Mouse (Mus musculus) small intestine, adult 10 weeks (tissue): ENCODE data around the gene Spty2d1. TPM values are rescaled to one million over a fixed set of nuclear protein-coding genes. Genes with fewer than 3 reads are reported as not detected.

Experiments
- polyA plus RNA-seq: library from polyadenylated mRNA; stranded (reverse); fragments of 350-450 nt; fragmentation: Illumina TruSeq; extraction: RNeasy Lipid Tissue Mini Kit (QIAGEN cat#74804); gene quantifications from one replicate; pipeline ENCODE4 v1.2.3, GENCODE M21; 2014; ENCODE audit warnings: low replicate concordance

Gene Spty2d1
- polyA plus RNA-seq: 39.5 TPM

DNA sequence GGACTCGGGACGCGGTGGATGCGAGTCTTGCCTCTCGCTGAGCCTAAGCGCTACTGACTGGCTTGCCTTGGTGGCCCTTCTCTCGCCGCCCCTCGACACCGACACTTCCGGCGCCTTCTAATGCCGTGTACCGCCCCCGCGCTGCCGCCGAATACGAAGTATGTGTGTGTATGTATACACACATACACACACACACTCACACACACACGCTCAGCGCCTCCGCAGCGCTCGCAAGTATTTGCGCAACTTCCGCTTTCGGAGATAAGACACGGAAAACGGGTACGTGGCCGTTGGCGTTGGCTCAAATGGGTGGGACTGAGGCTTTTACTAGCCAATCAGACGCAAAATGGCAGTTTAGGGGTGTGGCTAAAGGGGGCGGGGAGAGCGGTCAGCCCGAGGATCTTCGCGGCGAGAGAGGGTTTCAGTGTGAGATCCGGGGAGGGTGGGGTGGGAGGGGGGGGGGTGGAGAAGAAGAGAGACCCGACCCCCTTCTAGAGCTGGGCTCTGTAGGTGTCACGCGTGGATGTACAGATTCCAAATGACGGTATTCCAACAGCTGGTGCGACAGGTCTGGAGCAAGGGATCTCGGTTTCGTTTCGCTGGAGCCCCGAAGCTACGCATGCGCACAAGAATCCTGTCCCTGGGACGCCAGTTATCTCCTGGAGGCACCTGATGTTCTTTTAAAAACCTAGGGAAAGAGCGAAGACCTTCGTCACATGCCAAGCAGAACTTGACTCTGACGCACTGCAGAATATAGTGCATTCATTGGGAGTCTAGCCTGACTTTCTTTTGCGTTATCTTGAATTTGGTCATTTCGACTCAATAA lies at the start of gene Spty2d1:
Spty2d1 (minus strand) TSS at position 244 of the 826 bp plus-strand sequence.

DNA sequence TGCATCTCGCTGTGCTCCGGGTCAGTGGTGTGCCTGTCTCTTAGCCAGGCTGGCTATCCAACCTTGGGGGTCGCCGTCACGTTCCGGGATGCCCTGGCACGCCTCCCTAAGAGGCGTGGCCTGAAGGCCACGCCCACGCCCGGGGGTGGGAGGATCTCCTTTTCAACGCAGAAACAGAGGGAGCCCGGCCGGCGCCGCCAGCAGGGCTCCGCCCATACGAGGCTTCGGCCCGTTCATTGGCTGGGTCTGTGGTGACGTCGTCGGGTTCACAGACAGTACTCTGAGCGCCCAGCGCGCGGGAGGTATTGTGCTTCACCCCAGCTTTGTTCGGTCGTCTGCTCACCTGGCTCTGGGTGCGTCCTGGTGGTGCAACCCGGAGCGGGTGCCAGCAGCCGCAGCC lies 42.2 kb upstream of the Spty2d1 start, which contains the start of gene Tmem86a:
Tmem86a (plus strand) TSS at position 236 of the 400 bp plus-strand sequence.

DNA sequence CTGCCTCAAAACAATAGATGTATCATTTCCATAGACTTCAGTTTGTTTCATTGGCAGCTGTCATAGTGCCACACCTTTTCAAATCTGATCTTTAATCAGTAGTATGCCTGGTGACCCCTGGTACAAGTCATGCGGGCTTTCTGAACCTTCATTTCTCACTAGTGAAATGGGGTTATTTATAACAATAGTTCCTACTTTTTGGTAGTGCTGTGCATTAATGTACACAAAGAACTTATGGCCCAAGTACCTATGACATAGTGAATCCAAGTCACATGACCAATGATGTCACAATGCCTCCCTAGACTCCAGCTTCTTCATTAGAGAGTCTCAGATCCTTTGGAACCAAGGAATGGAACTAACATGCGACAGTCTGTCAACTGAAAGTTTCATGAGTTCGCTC lies 24.9 kb downstream of the Spty2d1 start, which contains the start of gene Gm9999:
Gm9999 (plus strand) TSS at position 301 of the 400 bp plus-strand sequence.

DNA sequence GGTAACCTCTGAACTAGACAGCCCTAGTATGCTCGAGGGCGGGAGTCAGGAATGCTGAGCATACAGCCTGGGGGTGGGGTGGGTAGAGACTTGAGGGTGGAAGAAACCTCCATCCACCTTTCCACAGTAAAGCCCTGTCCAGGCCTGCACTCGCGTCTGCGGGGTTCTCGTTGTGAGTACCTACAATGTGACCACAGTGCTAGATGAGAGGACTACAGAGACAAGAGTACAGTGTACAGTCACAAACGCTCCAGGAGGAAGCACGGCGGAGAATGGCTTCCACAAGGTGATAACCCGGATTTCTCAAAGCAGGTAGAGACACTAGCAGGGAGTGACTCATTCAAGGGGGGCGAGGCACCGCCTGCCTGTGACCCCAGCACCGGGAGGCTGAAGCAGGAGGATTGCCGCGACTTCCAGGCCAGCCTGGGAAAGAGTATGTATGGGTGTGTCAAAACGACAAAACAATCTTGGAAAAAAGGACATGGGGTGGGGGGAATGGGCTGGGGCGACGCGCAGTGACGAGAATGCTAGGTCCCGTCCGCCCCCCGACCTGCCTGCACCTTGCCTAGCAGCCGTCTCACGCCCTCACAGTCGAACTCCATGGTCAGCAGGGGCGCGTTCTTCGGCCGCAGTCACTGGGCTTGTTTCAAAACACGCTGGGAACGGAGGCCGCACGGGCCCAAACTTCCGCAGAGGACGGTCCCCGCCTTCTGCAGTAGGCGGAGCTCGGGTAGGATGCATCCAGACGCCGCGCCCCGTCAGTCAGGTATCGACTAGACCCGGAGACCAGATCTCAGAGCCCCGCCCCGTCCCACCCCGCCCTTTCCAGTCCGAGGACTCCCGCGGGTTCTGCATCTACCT lies 50.1 kb downstream of the Spty2d1 start, which contains the start of gene Uevld:
Uevld (minus strand) TSS at position 697 of the 861 bp plus-strand sequence.

Other genes starting within 250 kb of the Spty2d1 start
- gene Hps5, start 212.3 kb downstream of the Spty2d1 start, polyA plus RNA-seq: 56.1 TPM
- 95.5 TPM for gene Gtf2h1, start 212.3 kb downstream of the Spty2d1 start, polyA plus RNA-seq
- gene Ldha, start 166.9 kb downstream of the Spty2d1 start, polyA plus RNA-seq: 549 TPM
- gene Ldhc, start 147.2 kb downstream of the Spty2d1 start, polyA plus RNA-seq: 0.59 TPM
- gene Tsg101, start 88.4 kb downstream of the Spty2d1 start, polyA plus RNA-seq: 369 TPM
- gene Uevld, start 49.9 kb downstream of the Spty2d1 start, polyA plus RNA-seq: 26.0 TPM
- not detected for gene Gm9999, start 24.8 kb downstream of the Spty2d1 start, polyA plus RNA-seq
- 3.6 TPM for gene Tmem86a, start 42.2 kb upstream of the Spty2d1 start, polyA plus RNA-seq
- 0.26 TPM for gene Ptpn5, start 125.3 kb upstream of the Spty2d1 start, polyA plus RNA-seq
- gene Mrgpra6, start 196.5 kb upstream of the Spty2d1 start, polyA plus RNA-seq: not detected
- not detected for gene Mrgpra9, start 244.4 kb upstream of the Spty2d1 start, polyA plus RNA-seq